Mouse (Mus musculus) thymus, postnatal 14 days (tissue): ENCODE measurements at regions not wholly inside any gene's neighbourhood (a gene's known extent, or its start where the extent isn't known, plus 50 kb on each side); places are given as distances from the start of the nearest gene placed in this dataset.

Experiments used
- DNase-seq: peaks from one replicate; pipeline ENCODE4 v3.0.0; 2021

GRCm38 (mm10) chr15:60630756-60631402 is 222.7 kb downstream of the Fam84b start:
- DNase-seq = no peak

- DNase-seq = no peak
Measured at GRCm38 (mm10) chr15:60618801-60619200, 234.8 kb downstream of the Fam84b start.

GRCm38 (mm10) chr15:60617371-60617770 is 236.2 kb downstream of the Fam84b start:
- DNase-seq = no peak

- no peak for DNase-seq
Measured at GRCm38 (mm10) chr15:60601885-60602284, 251.7 kb downstream of the Fam84b start.

- DNase-seq = no peak
Measured at GRCm38 (mm10) chr15:60577084-60577483, 276.5 kb downstream of the Fam84b start.

GRCm38 (mm10) chr15:60566267-60566666 is 287.3 kb downstream of the Fam84b start:
- no peak for DNase-seq

- no peak for DNase-seq
Measured at GRCm38 (mm10) chr15:60565017-60565416, 288.6 kb downstream of the Fam84b start.

- no peak for DNase-seq
Measured at GRCm38 (mm10) chr15:60560641-60561040, 292.9 kb downstream of the Fam84b start.

- no peak for DNase-seq
Measured at GRCm38 (mm10) chr15:60555691-60556090, 297.9 kb downstream of the Fam84b start.

- no peak for DNase-seq
Measured at GRCm38 (mm10) chr15:60554587-60554986, 299.0 kb downstream of the Fam84b start.

GRCm38 (mm10) chr15:60548045-60548444 is 305.5 kb downstream of the Fam84b start:
- no peak for DNase-seq

GRCm38 (mm10) chr15:60537191-60537590 is 316.4 kb downstream of the Fam84b start:
- no peak for DNase-seq

- no peak for DNase-seq
Measured at GRCm38 (mm10) chr15:60534701-60535100, 318.9 kb downstream of the Fam84b start.

- no peak for DNase-seq
Measured at GRCm38 (mm10) chr15:60516810-60517209, 336.8 kb downstream of the Fam84b start.

- DNase-seq = no peak
Measured at GRCm38 (mm10) chr15:60476755-60477310, 376.7 kb downstream of the Fam84b start.

- DNase-seq = no peak
Measured at GRCm38 (mm10) chr15:60475086-60475485, 378.5 kb downstream of the Fam84b start.

GRCm38 (mm10) chr15:60431916-60432315 is 415.5 kb upstream of the 4933412E24Rik start:
- no peak for DNase-seq

GRCm38 (mm10) chr15:60419081-60419480 is 402.7 kb upstream of the 4933412E24Rik start:
- DNase-seq = no peak

- DNase-seq = no peak
Measured at GRCm38 (mm10) chr15:60392267-60392666, 375.9 kb upstream of the 4933412E24Rik start.

GRCm38 (mm10) chr15:60390336-60390735 is 373.9 kb upstream of the 4933412E24Rik start:
- DNase-seq = no peak

- DNase-seq = no peak
Measured at GRCm38 (mm10) chr15:60387962-60388361, 371.5 kb upstream of the 4933412E24Rik start.
